Mouse (Mus musculus) myocyte (in vitro differentiated cells): ENCODE results near the gene BC025920. TPM values are rescaled to one million over a fixed set of nuclear protein-coding genes. Genes with fewer than 3 reads are reported as not detected.

Source experiments
- H3K27me3 ChIP-seq: one replicate; pipeline ENCODE4 v1.6.1; 2011; ENCODE audit not compliant: control insufficient read depth, insufficient read depth, insufficient read length
- H3K36me3 ChIP-seq: one replicate; pipeline ENCODE4 v1.6.1; 2011; ENCODE audit not compliant: control insufficient read depth, insufficient read depth
- H3K4me2 ChIP-seq: one replicate; pipeline ENCODE4 v1.6.1; 2011; ENCODE audit warnings: low read depth, control low read depth
- H3K4me3 ChIP-seq: one replicate; pipeline ENCODE4 v1.5.1; 2011; ENCODE audit warnings: mild to moderate bottlenecking, control low read depth, moderate library complexity
- H3K79me2 ChIP-seq: one replicate; pipeline ENCODE4 v1.6.1; 2011; ENCODE audit not compliant: control insufficient read depth, insufficient read depth
- H3ac ChIP-seq: one replicate; pipeline ENCODE4 v1.6.1; 2011; ENCODE audit not compliant: control insufficient read depth, insufficient read length
- CEBPB ChIP-seq: IDR thresholded peaks from 2 replicates; pipeline ENCODE4 v1.6.1; 2011; ENCODE audit warnings: mild to moderate bottlenecking, moderate library complexity; ENCODE audit not compliant: poor library complexity, insufficient read depth, severe bottlenecking
- E2F4 ChIP-seq: IDR thresholded peaks from one replicate; pipeline ENCODE4 v1.6.1; 2011; ENCODE audit warnings: mild to moderate bottlenecking, control low read depth, moderate library complexity; ENCODE audit not compliant: insufficient read depth
- MAX ChIP-seq: IDR thresholded peaks from one replicate; pipeline ENCODE4 v1.6.1; 2011; ENCODE audit warnings: low read depth, mild to moderate bottlenecking, control low read depth
- MYOD1 ChIP-seq, 3 experiments: IDR thresholded peaks; one replicate each; pipeline ENCODE4 v1.6.1; 2011; ENCODE audit warnings: control low read depth in 2 of 3, low read depth in 2 of 3, mild to moderate bottlenecking in 2 of 3, moderate library complexity in 1 of 3; ENCODE audit not compliant: insufficient read length in 2 of 3, control insufficient read depth in 1 of 3
- MYOG ChIP-seq, 3 experiments: IDR thresholded peaks; one replicate each; pipeline ENCODE4 v1.6.1; 2011; ENCODE audit warnings: control low read depth in 2 of 3, low read depth in 2 of 3, mild to moderate bottlenecking in 2 of 3; ENCODE audit not compliant: insufficient read length in 2 of 3, control insufficient read depth in 1 of 3, insufficient read depth in 1 of 3
- POLR2A ChIP-seq: IDR thresholded peaks from one replicate; pipeline ENCODE4 v1.6.1; 2011; ENCODE audit warnings: low read depth, mild to moderate bottlenecking, control low read depth, moderate library complexity; ENCODE audit not compliant: insufficient read length
- POLR2AphosphoS2 ChIP-seq: IDR thresholded peaks from one replicate; pipeline ENCODE4 v1.6.1; 2011; ENCODE audit warnings: low read depth, control low read depth; ENCODE audit not compliant: insufficient read length
- REST ChIP-seq: IDR thresholded peaks from one replicate; pipeline ENCODE4 v1.6.1; 2011; ENCODE audit warnings: mild to moderate bottlenecking, control low read depth, moderate library complexity; ENCODE audit not compliant: insufficient read depth, insufficient read length
- SRF ChIP-seq: IDR thresholded peaks from one replicate; pipeline ENCODE4 v1.6.1; 2011; ENCODE audit warnings: low read depth; ENCODE audit not compliant: control insufficient read depth, insufficient read length
- TCF12 ChIP-seq: IDR thresholded peaks from one replicate; pipeline ENCODE4 v1.6.1; 2011; ENCODE audit warnings: mild to moderate bottlenecking, control low read depth; ENCODE audit not compliant: poor library complexity, insufficient read depth, severe bottlenecking
- TCF3 ChIP-seq: IDR thresholded peaks from one replicate; pipeline ENCODE4 v1.6.1; 2011; ENCODE audit warnings: low read depth, control low read depth; ENCODE audit not compliant: insufficient read length
- USF1 ChIP-seq: IDR thresholded peaks from one replicate; pipeline ENCODE4 v1.6.1; 2011; ENCODE audit warnings: low read depth, mild to moderate bottlenecking, control low read depth, moderate library complexity
- polyA plus RNA-seq: library from polyadenylated mRNA; unstranded; fragments of >200 nt; fragmentation: generic; extraction: Trizol; gene quantifications from one replicate; pipeline ENCODE4 v1.2.1, GENCODE M21; 2012; ENCODE audit warnings: missing spikeins

BC025920 gene
- polyA plus RNA-seq: 0.78 TPM

GRCm38 (mm10) chr10:81605974-81606751, at the start of gene BC025920:
BC025920 (plus strand) TSS chr10:81606270.
- Histone ChIP-seq H3K79me2 (no peaks in the 10 kb centered on the region), H3K27me3 (no peaks in the 10 kb centered on the region), H3K4me3 (peak within 1 kb of the TSS; percentile 38), H3ac (peak within 1 kb of the TSS; percentile 2), H3K4me2 (peak within 1 kb of the TSS; percentile 95), H3K36me3 (no peaks in the 10 kb centered on the region)
- TF ChIP-seq POLR2A (peak; percentile 50), POLR2AphosphoS2 (peak; percentile 50), MAX (no peak), E2F4 (no peak)

DNA sequence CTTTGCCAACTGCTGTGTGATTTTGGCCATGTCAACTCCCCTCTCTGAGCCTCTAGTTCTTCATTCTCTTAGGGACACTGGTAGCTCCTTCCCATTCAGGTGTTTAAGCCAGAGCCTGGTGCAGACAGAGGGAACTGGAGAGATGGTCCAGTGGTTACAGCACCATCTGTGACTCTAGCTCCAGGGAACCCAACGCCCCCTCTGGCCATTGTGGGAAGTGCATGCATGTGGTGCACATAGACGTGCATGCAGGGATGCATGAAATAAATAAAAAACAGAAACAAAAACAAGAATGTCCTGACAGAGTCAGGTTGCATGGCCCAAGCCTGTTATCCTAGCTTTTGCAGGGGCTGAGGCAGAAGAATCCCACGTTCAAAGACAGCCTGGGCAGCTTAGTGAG, 49.8 kb upstream of the BC025920 start:
- no peak overlapping the region for H3K4me3 ChIP-seq
- H3K36me3 ChIP-seq: no peaks in the 10 kb centered on the region
- peaks cover 19% of the 10 kb centered on the region for H3K79me2 ChIP-seq
- no peak overlapping the region for H3K4me2 ChIP-seq
- no peaks in the 10 kb centered on the region for H3K27me3 ChIP-seq
- H3ac ChIP-seq: no peak overlapping the region
- TF ChIP-seq POLR2A (no peak), SRF (no peak), TCF3 (no peak), CEBPB (no peak), TCF12 (no peak), USF1 (no peak), POLR2AphosphoS2 (no peak), MYOD1 (IDR thresholded peaks at IDR 0.05; ENCODE audit: control insufficient read depth in 1 of 3, insufficient read length in 2 of 3, low read depth in 2 of 3) (no peak)

DNA sequence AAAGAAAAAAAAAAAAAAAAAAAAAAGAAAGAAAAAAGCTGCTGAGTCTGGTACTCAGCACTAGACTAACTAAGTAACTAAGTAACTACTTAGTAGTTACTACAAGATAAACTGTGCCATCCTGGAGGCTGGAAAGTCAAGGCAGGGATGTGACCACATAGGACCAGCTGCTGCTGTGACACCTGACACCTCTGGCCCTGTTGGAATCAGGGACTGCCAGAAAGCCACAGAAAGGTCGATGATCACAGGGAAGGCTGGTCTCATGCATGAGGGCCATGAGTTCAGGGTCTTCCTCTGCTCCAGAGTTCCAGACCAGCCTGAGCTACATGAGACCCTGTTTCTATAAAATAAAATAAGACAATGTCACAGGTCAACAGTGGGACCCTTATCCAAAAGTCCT, 48.6 kb upstream of the BC025920 start:
- peak in 2 of 3 experiments; percentile 56 to 80 for TF ChIP-seq MYOD1 (IDR thresholded peaks at IDR 0.05; ENCODE audit: control insufficient read depth in 1 of 3, insufficient read length in 2 of 3, low read depth in 2 of 3)
- no peak for TF ChIP-seq TCF3
- TF ChIP-seq USF1: no peak
- peak in 2 of 3 experiments; percentile 27 to 74 for TF ChIP-seq MYOG (IDR thresholded peaks at IDR 0.05; ENCODE audit: control insufficient read depth in 1 of 3, insufficient read depth in 1 of 3, insufficient read length in 2 of 3, low read depth in 2 of 3)
- TF ChIP-seq SRF: no peak
- no peak for TF ChIP-seq CEBPB
- TF ChIP-seq TCF12: no peak
- no peak for TF ChIP-seq REST
- TF ChIP-seq MAX: no peak
- TF ChIP-seq POLR2AphosphoS2: no peak
- Histone ChIP-seq H3K4me3 (no peak overlapping the region), H3K4me2 (no peak overlapping the region), H3K36me3 (no peaks in the 10 kb centered on the region), H3ac (no peak overlapping the region), H3K27me3 (no peaks in the 10 kb centered on the region), H3K79me2 (peaks cover 25% of the 10 kb centered on the region)

GRCm38 (mm10) chr10:81559163-81559626, 46.9 kb upstream of the BC025920 start, which contains the start of gene Aes:
Aes (plus strand) TSS chr10:81559488.
- TF ChIP-seq TCF12: no peak
- TF ChIP-seq REST: no peak
- TF ChIP-seq SRF: no peak
- peak; percentile 58 for TF ChIP-seq POLR2A
- TF ChIP-seq POLR2AphosphoS2: peak; percentile 60
- no peak for TF ChIP-seq USF1
- peak; percentile 17 for TF ChIP-seq TCF3
- TF ChIP-seq CEBPB: no peak
- no peak for TF ChIP-seq E2F4
- TF ChIP-seq MAX: no peak
- peak in 2 of 3 experiments; percentile 40 to 51 for TF ChIP-seq MYOG (IDR thresholded peaks at IDR 0.05; ENCODE audit: control insufficient read depth in 1 of 3, insufficient read depth in 1 of 3, insufficient read length in 2 of 3, low read depth in 2 of 3)
- peak in 1 of 3 experiments; percentile 82 for TF ChIP-seq MYOD1 (IDR thresholded peaks at IDR 0.05; ENCODE audit: control insufficient read depth in 1 of 3, insufficient read length in 2 of 3, low read depth in 2 of 3)
- H3K79me2 ChIP-seq: peaks cover 25% of the 10 kb centered on the region

More at GRCm38 (mm10) chr10:81559163-81559626, 46.9 kb upstream of the BC025920 start, which contains the start of gene Aes:
- Histone ChIP-seq H3K36me3 (no peaks in the 10 kb centered on the region), H3K4me2 (peak within 1 kb of the TSS; percentile 73), H3ac (peak within 1 kb of the TSS; percentile 31), H3K4me3 (peak within 1 kb of the TSS; percentile 98), H3K27me3 (no peaks in the 10 kb centered on the region)
